Mouse (Mus musculus): ENCODE measurements around the gene Ccdc18. TPM values are rescaled to one million over a fixed set of nuclear protein-coding genes. Genes with fewer than 3 reads are reported as not detected.
A peak's percentile ranks its signal among the peaks of the same experiment; 100 is the strongest.
"Not testable (repeated sequence)": the region's sequence is repeated elsewhere in the genome, so short reads cannot be mapped to it uniquely, and the experiment has no call there.

Gene Ccdc18
- total RNA-seq (2014; fragmentation: Nextera tagmentation) (31.3 and 33.7 TPM in 2 replicates), total RNA-seq (2017) (13.5 and 17.4 TPM in 2 replicates), polyA plus RNA-seq (2012) (0.52 and 0.77 TPM in 2 replicates)

GRCm38 (mm10) chr5:108132441-108133243, at the start of gene Ccdc18, which contains the start of gene Tmed5:
Ccdc18 (plus strand) TSS chr5:108132875.
Tmed5 (minus strand) TSS chr5:108132620.
- Histone ChIP-seq H3K36me3 (replicated peaks) (peaks cover 25% of the 10 kb centered on the region), H3K4me1 (ENCODE audit: insufficient read depth, low read depth, low read length) (peaks cover 18% of the 10 kb centered on the region), H3K4me3 (ENCODE audit: low read depth, low read length) (peak within 1 kb of the TSS; percentile 100), H3K9me3 (replicated peaks) (no peaks in the 10 kb centered on the region), H3K27me3 (ENCODE audit: insufficient read depth, low read length) (no peaks in the 10 kb centered on the region)
- ATAC-seq (ENCODE audit: extremely low read depth, insufficient number of reproducible peaks, low FRiP score, poor library complexity, severe bottlenecking) (peak; percentile 97), DNase-seq (ENCODE audit: low spot score) (peak; percentile 92)
- TF ChIP-seq GATA2 (IDR thresholded peaks at IDR 0.05; ENCODE audit: borderline replicate concordance, low read depth, low read length) (no peak), CTCF (IDR thresholded peaks at IDR 0.05; ENCODE audit: low read depth, low read length) (no peak), TAL1 (conservative IDR thresholded peaks at IDR 0.05; ENCODE audit: low read depth, low read length) (no peak), GATA1 (IDR thresholded peaks at IDR 0.05; ENCODE audit: borderline replicate concordance, low read length) (no peak), POLR2AphosphoS5 (IDR thresholded peaks at IDR 0.05; ENCODE audit: insufficient replicate concordance, low read depth, low read length) (no peak)

- Histone ChIP-seq H3K9me3 (replicated peaks) (no peaks in the 10 kb centered on the region), H3K27me3 (ENCODE audit: insufficient read depth, low read length) (no peaks in the 10 kb centered on the region), H3K4me3 (ENCODE audit: low read depth, low read length) (no peak overlapping the region), H3K36me3 (replicated peaks) (peaks cover 73% of the 10 kb centered on the region), H3K4me1 (ENCODE audit: insufficient read depth, low read depth, low read length) (no peaks in the 10 kb centered on the region; the same call in 1 of the 2 replicates)
- no peak for ATAC-seq (ENCODE audit: extremely low read depth, insufficient number of reproducible peaks, low FRiP score, poor library complexity, severe bottlenecking)
- DNase-seq (ENCODE audit: low spot score) = no peak
- TF ChIP-seq CTCF (IDR thresholded peaks at IDR 0.05; ENCODE audit: low read depth, low read length) (no peak), TAL1 (conservative IDR thresholded peaks at IDR 0.05; ENCODE audit: low read depth, low read length) (no peak), GATA2 (IDR thresholded peaks at IDR 0.05; ENCODE audit: borderline replicate concordance, low read depth, low read length) (no peak), POLR2AphosphoS5 (IDR thresholded peaks at IDR 0.05; ENCODE audit: insufficient replicate concordance, low read depth, low read length) (no peak), GATA1 (IDR thresholded peaks at IDR 0.05; ENCODE audit: borderline replicate concordance, low read length) (no peak)
Measured at GRCm38 (mm10) chr5:108085440-108085839, 47.2 kb upstream of the Ccdc18 start.

GRCm38 (mm10) chr5:108092731-108093130, 39.9 kb upstream of the Ccdc18 start:
- not testable (repeated sequence) for DNase-seq (ENCODE audit: low spot score); H3K27me3 ChIP-seq (ENCODE audit: insufficient read depth, low read length); H3K4me1 ChIP-seq (ENCODE audit: insufficient read depth, low read depth, low read length); H3K4me3 ChIP-seq (ENCODE audit: low read depth, low read length); H3K9me3 ChIP-seq (replicated peaks); ATAC-seq (ENCODE audit: extremely low read depth, insufficient number of reproducible peaks, low FRiP score, poor library complexity, severe bottlenecking)
- H3K36me3 ChIP-seq (replicated peaks) = peaks cover 73% of the 10 kb centered on the region

- no peak for ATAC-seq (ENCODE audit: extremely low read depth, insufficient number of reproducible peaks, low FRiP score, poor library complexity, severe bottlenecking)
- DNase-seq (ENCODE audit: low spot score) = no peak
- no peak overlapping the region for H3K4me3 ChIP-seq (ENCODE audit: low read depth, low read length)
- no peaks in the 10 kb centered on the region for H3K4me1 ChIP-seq (ENCODE audit: insufficient read depth, low read depth, low read length)
- no peaks in the 10 kb centered on the region for H3K9me3 ChIP-seq (replicated peaks)
- peaks cover 70% of the 10 kb centered on the region for H3K36me3 ChIP-seq (replicated peaks)
- TF ChIP-seq TAL1 (conservative IDR thresholded peaks at IDR 0.05; ENCODE audit: low read depth, low read length) (no peak), POLR2AphosphoS5 (IDR thresholded peaks at IDR 0.05; ENCODE audit: insufficient replicate concordance, low read depth, low read length) (no peak), GATA1 (IDR thresholded peaks at IDR 0.05; ENCODE audit: borderline replicate concordance, low read length) (no peak), GATA2 (IDR thresholded peaks at IDR 0.05; ENCODE audit: borderline replicate concordance, low read depth, low read length) (no peak), CTCF (IDR thresholded peaks at IDR 0.05; ENCODE audit: low read depth, low read length) (no peak)
- H3K27me3 ChIP-seq (ENCODE audit: insufficient read depth, low read length) = no peaks in the 10 kb centered on the region
Measured at GRCm38 (mm10) chr5:108097676-108098075, 35.0 kb upstream of the Ccdc18 start.

GRCm38 (mm10) chr5:108100196-108100595, 32.5 kb upstream of the Ccdc18 start:
- no peak for DNase-seq (ENCODE audit: low spot score)
- no peak for ATAC-seq (ENCODE audit: extremely low read depth, insufficient number of reproducible peaks, low FRiP score, poor library complexity, severe bottlenecking)
- H3K4me3 ChIP-seq (ENCODE audit: low read depth, low read length) = no peak overlapping the region
- TF ChIP-seq TAL1 (conservative IDR thresholded peaks at IDR 0.05; ENCODE audit: low read depth, low read length) = no peak
- TF ChIP-seq POLR2AphosphoS5 (IDR thresholded peaks at IDR 0.05; ENCODE audit: insufficient replicate concordance, low read depth, low read length) = no peak
- TF ChIP-seq CTCF (IDR thresholded peaks at IDR 0.05; ENCODE audit: low read depth, low read length) = no peak
- TF ChIP-seq GATA2 (IDR thresholded peaks at IDR 0.05; ENCODE audit: borderline replicate concordance, low read depth, low read length) = no peak
- no peak for TF ChIP-seq GATA1 (IDR thresholded peaks at IDR 0.05; ENCODE audit: borderline replicate concordance, low read length)
- H3K36me3 ChIP-seq (replicated peaks) = peaks cover 75% of the 10 kb centered on the region
- no peaks in the 10 kb centered on the region for H3K9me3 ChIP-seq (replicated peaks)
- H3K27me3 ChIP-seq (ENCODE audit: insufficient read depth, low read length) = no peaks in the 10 kb centered on the region
- no peaks in the 10 kb centered on the region for H3K4me1 ChIP-seq (ENCODE audit: insufficient read depth, low read depth, low read length)

- H3K9me3 ChIP-seq (replicated peaks) = no peaks in the 10 kb centered on the region
- H3K36me3 ChIP-seq (replicated peaks) = peaks cover 65% of the 10 kb centered on the region
- H3K27me3 ChIP-seq (ENCODE audit: insufficient read depth, low read length) = no peaks in the 10 kb centered on the region
- DNase-seq (ENCODE audit: low spot score) (no peak), ATAC-seq (ENCODE audit: extremely low read depth, insufficient number of reproducible peaks, low FRiP score, poor library complexity, severe bottlenecking) (no peak)
- TF ChIP-seq CTCF (IDR thresholded peaks at IDR 0.05; ENCODE audit: low read depth, low read length) = no peak
- no peak for TF ChIP-seq POLR2AphosphoS5 (IDR thresholded peaks at IDR 0.05; ENCODE audit: insufficient replicate concordance, low read depth, low read length)
- no peak for TF ChIP-seq TAL1 (conservative IDR thresholded peaks at IDR 0.05; ENCODE audit: low read depth, low read length)
- TF ChIP-seq GATA2 (IDR thresholded peaks at IDR 0.05; ENCODE audit: borderline replicate concordance, low read depth, low read length) = no peak
- no peak for TF ChIP-seq GATA1 (IDR thresholded peaks at IDR 0.05; ENCODE audit: borderline replicate concordance, low read length)
- no peaks in the 10 kb centered on the region for H3K4me1 ChIP-seq (ENCODE audit: insufficient read depth, low read depth, low read length)
- no peak overlapping the region for H3K4me3 ChIP-seq (ENCODE audit: low read depth, low read length)
Measured at GRCm38 (mm10) chr5:108104306-108104705, 28.4 kb upstream of the Ccdc18 start.

Measured in G1E (cell line).